Mouse (Mus musculus) frontal cortex, adult (tissue): ENCODE data around the gene Mst1r.

ENCODE experiments used
- ATAC-seq: cut with Nextera tagmentation; 2 replicates; pipeline ENCODE4 v1.9.2; 2017; ENCODE audit warnings: mild to moderate bottlenecking, moderate library complexity, mixed read lengths; ENCODE audit not compliant: low TSS enrichment

The Mst1r gene

DNA sequence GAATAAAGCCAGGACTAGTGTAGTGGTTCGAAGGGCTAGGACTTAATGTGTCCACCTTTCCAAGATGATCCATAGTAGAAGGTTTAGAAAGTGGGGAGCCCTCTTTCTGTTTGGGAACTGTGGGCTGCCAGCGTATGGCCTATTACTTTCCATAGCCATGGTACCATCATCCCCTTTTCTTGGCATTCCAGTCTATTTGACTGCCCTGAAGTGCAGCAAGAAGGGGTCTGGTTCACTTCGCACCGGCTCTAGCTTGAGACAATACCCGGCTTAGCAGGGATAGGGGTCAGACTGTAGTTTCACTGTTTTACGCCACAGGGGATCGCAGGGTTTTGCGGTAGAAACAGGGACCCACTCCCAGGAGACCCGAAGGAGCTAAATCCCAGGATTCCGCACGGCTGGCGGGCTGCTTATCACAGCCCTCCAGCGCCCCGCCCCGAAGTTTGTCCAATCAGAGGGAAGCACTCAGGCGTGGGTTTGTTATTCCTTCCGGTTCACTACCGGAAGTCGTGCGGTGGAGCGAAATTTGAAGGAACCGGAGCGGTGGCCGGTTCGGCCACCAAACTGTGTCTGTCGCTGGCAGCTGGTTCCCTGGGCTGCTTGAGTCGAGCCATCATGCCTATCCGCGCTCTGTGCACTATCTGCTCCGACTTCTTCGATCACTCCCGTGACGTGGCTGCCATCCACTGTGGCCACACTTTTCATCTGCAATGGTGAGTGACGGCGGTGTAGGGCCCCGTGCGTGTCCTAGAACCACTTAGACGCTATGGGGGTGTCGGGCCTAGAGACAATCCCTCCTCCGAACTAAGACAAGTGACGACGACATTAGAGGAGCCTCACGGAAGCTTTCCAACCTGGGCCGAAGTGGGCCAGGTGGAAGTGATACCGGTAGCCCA lies 44.0 kb downstream of the Mst1r start:
- ATAC-seq: peak; percentile 96

DNA sequence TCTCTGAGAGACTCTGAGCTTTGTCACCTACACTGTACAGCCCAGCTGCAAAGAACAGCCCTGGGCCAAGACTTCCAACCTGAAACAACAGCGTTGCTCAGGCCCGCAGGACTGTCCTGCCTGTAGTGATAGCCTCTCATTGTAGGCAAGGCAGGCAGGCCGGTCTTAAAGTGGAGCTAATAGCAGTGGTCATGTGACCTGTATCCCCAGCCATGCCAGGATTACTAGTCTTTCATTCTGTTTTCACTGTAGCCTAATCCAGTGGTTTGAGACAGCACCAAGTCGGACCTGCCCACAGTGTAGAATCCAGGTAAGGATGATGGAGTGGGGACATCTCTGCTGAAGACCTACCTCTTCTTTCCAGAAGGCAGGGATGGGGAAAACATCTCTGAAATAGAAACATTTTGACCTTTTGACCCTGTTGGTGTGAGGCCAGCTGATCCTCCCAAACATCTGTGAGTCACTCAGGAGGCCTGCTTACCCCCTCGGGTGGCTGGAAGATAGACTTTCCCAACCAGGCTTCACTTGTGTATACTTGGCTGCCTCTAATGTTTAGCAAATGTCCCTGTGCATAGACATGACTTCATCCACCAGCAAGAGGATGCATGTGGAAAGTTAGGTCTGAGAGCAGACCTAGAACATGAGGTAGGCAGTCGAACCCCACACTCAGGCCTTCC lies 49.1 kb downstream of the Mst1r start:
- no peak for ATAC-seq

DNA sequence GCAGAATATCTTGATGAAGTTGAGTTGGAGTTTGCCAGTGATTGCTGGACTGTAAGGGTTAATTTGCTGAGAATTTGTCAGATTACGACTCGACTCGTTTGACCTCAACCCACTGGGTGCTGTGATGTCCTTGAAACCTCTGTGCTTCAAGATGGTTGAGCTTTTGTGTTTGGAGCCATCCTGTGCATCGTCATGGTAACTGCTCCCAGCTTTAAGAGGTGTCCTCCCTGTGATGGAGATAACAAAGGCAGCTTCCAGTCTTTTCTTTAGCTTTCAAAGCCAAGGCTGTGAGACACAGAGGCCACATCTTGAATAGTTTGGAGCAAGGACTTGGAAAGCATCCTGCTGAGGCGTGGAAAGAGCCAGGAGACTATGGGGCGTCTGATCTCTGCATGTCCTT lies 50.5 kb downstream of the Mst1r start:
- ATAC-seq: no peak

DNA sequence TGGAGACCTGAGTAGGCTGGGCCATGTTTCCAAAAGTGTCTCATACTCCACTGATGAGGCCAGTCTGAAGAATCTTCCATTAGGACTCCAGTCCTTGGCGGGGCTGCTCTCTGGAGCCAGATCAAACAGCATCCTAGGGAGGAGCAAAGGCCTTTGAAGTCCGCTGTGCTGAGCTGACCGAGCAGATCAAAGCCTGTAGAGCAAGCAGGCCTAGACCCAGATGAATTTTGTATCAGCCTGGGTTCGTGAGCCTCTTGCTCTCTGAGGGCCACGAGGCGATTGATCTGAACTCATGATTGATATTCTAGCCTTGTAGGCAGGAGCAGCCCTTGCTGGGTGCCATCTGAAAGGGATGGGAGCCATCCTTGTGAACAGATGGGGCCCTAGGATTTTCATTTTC lies 53.2 kb downstream of the Mst1r start:
- ATAC-seq: no peak

DNA sequence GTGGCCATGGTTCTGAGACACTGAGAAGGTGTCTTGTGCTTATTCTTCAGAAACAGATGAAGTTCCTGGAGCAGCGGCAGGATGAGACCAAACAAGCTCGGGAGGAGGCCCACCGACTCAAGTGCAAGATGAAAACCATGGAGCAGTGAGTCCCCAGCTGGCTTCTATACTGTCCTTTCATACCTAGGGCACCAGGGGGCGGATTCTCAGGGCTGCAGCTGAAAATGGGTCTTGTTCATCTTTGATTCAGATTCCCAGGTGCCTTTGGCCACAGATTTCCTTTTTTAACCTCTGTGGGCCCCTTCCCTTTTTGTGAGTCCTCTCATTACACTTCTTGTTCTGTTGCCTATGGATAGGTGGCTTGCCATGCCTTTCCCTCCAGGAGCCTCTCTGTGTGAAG lies 54.3 kb downstream of the Mst1r start:
- ATAC-seq: no peak

DNA sequence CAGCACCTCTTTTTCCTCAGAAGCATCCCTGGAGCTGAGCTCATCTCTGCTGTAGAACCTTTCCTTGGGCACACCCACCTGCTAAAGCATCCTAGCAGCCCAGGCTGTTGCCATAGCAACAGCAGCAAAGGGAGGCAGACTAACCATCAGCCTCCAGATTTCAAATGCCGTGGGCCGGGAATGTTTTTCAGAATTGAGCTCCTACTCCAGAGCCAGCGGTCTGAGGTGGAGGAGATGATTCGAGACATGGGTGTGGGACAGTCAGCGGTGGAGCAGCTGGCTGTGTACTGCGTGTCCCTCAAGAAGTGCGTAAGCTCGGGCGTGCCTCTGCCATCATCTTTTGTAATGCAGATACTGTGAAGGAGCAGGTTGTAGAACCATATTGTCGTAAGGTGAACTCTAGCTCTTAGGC lies 54.7 kb downstream of the Mst1r start:
- ATAC-seq: peak; percentile 82

DNA sequence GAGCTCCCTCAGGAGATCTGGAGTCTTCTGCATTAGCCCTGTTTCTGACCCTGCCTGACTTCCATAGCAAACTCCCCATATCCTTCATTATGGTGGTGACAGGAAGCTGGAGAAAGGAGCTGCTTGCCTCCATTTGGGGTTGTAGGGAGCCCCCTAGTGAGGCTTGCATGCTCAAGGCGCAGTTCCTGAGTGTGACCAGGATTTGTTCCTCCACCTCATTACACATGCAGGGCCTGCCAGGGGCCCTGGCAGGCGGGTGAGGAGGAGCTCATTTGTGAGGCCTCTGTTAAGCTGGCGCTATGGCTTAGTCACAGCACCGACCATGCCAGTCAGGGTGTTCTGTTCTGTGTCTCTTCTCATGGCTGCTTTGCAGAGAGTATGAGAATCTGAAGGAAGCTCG lies 55.2 kb downstream of the Mst1r start:
- peak; percentile 77 for ATAC-seq

DNA sequence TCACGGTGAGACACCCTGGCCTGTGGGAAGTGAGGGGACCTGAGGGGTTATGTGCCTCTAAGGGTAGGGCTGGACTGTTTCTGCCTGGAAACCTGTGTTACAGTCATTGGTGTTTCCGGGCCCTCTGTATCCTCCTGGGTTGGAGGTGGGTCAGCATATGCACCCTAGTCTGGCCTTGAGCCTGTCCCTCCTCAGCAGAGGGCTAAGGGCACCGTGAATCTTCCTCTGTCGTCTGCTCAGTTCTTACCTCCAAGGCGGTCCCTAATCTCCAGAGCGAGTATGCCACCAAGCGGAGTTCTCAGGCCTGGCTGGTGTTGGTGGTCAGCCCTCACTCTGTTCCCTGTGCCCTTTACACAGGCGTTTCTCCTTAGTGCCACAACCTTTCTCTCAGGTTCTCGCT lies 56.2 kb downstream of the Mst1r start:
- no peak for ATAC-seq

DNA sequence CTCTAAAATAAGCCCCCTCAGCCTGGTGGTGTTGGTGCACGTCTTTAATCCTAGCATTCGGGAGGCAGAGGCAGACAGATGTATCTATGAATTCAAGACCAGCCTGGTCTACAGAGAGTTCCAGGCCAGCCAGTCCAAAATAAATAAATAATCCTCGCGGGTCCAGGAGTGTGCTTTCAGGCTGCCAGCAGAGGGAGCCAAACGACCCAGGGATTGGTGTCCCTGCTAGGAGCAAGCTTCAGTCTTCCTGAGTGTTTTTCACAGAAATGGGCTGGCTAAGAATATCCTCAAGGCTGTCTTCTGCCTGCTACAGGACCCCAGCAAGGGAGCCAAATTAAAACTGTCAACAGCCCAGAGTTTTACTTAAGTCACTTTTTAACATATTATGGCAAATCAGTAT lies 57.0 kb downstream of the Mst1r start:
- ATAC-seq: peak; percentile 36; the same call in 1 of the 2 replicates

DNA sequence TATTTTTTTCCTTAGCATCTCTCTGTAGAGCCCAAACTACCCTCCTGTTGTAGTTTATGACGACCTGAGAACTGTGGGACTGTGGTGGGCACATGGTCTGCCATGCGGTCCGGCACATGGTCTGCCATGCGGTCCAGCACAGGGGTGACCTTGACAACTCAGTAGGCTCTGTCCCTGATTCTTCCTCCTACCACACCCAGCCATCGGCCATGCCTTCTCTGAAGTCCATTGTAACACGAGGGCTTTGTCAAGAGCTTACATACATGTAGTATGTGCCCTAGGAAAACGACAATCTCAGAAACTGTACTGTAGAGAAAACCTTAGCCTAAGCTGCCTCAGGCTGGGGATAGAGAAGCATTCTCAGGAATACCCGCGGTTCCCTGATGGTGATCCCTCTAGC lies 58.0 kb downstream of the Mst1r start:
- ATAC-seq: no peak

DNA sequence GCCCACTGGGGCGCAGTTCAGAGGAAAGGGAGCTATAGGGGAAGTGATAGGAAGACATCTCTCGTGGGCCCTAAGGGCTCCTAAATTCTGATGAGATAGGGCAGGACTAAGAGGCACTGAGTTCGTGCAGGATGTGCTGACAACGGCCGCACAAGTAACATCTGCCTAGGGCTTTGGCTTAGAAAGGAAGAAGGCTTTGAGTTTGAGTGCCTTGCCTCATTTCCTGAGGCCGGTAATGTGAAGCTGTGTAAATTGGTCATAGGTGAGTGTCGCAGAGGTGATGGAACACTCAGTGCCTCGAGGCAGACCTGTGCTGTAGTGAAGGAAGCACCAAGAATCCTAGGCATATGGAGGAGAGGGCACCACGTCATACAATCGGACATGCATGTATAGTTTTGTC lies 60.0 kb downstream of the Mst1r start:
- ATAC-seq: no peak

DNA sequence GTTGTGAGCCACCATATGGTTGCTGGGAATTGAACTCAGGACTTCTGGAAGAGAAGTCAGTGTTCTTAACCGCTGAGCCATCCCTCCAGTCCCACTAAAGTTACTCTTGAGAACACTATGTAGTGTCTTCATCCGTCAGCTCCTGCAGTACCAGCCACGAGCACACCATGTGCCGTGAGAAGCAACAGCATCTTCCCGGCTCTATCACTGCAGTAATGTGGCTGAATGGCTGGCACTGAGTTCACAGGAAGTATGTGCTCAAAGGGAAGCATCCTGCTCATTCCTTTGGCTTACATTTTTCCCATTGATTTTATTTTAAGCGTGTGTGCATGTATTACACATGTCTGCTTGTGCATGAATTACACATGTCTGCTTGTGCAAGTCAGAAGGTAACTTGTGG lies 60.8 kb downstream of the Mst1r start:
- no peak for ATAC-seq

DNA sequence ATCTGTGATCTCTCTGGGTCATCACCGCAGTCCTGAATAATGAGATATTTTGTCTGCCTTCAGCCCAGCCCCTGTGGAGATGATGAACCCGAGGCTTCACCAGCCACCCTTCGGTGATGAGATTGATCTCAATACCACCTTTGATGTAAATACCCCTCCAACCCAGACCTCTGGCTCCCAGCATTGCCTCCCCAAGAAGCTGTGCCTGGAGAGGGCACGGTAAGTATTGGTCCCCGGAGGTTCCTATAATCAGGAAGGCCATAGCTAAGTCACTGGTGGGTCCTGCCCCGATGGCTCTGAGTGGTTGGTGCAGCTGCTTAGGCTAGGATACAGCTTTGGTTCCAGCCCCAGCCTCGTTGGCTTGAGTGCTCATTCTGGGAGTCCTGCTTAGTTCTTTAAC lies 61.9 kb downstream of the Mst1r start:
- ATAC-seq: no peak
